Mouse (Mus musculus) forebrain, embryonic 15.5 days (tissue): ENCODE results near the gene Dcn. TPM values are rescaled to one million over a fixed set of nuclear protein-coding genes. Genes with fewer than 3 reads are reported as not detected.

ENCODE experiments used
- ATAC-seq: fragments of 200-750 bp; cut with Nextera tagmentation; replicated peaks from 2 replicates; pipeline ENCODE4 v1.8.0; 2017; ENCODE audit warnings: mild to moderate bottlenecking, moderate TSS enrichment, moderate library complexity
- H3K27ac ChIP-seq: fragments of 300-500 bp; sonication (generic); replicated peaks from 2 replicates; pipeline ENCODE4 v1.5.1; 2015; ENCODE audit warnings: mild to moderate bottlenecking, inconsistent platforms
- H3K27me3 ChIP-seq: fragments of 300-500 bp; sonication (generic); 2 replicates; pipeline ENCODE4 v1.6.1; 2015; ENCODE audit warnings: inconsistent platforms
- H3K36me3 ChIP-seq: fragments of 300-500 bp; sonication (generic); 2 replicates; pipeline ENCODE4 v1.6.1; 2015; ENCODE audit warnings: mild to moderate bottlenecking, inconsistent platforms
- H3K4me1 ChIP-seq: fragments of 300-500 bp; sonication (generic); 2 replicates; pipeline ENCODE4 v1.6.1; 2015; ENCODE audit warnings: inconsistent platforms
- H3K4me2 ChIP-seq: fragments of 300-500 bp; sonication (generic); replicated peaks from 2 replicates; pipeline ENCODE4 v1.6.1; 2015; ENCODE audit warnings: mild to moderate bottlenecking, inconsistent platforms
- H3K4me3 ChIP-seq: fragments of 300-500 bp; sonication (generic); 2 replicates; pipeline ENCODE4 v1.5.1; 2015; ENCODE audit warnings: mild to moderate bottlenecking, inconsistent platforms
- H3K9ac ChIP-seq: fragments of 300-500 bp; sonication (generic); replicated peaks from 2 replicates; pipeline ENCODE4 v1.6.1; 2015; ENCODE audit warnings: mild to moderate bottlenecking, inconsistent platforms
- H3K9me3 ChIP-seq: fragments of 300-500 bp; sonication (generic); 2 replicates; pipeline ENCODE4 v1.6.1; 2016; ENCODE audit warnings: inconsistent platforms
- WGBS: fragments of 180-500 bp; shearing (Covaris S2); methylation state at CpG from one replicate; pipeline ENCODE4 v1.1.7; 2015; ENCODE audit warnings: mixed read lengths; 5-methylcytosine and 5-hydroxymethylcytosine counted together
- polyA plus RNA-seq: library from polyadenylated mRNA; unstranded; fragments of >200 nt; fragmentation: Nextera tagmentation; extraction: Ambion mirVana; gene quantifications from 2 replicates; pipeline ENCODE4 v1.2.1, GENCODE M21; 2015

The Dcn gene
- polyA plus RNA-seq: 40.5 and 46.2 TPM in 2 replicates

DNA sequence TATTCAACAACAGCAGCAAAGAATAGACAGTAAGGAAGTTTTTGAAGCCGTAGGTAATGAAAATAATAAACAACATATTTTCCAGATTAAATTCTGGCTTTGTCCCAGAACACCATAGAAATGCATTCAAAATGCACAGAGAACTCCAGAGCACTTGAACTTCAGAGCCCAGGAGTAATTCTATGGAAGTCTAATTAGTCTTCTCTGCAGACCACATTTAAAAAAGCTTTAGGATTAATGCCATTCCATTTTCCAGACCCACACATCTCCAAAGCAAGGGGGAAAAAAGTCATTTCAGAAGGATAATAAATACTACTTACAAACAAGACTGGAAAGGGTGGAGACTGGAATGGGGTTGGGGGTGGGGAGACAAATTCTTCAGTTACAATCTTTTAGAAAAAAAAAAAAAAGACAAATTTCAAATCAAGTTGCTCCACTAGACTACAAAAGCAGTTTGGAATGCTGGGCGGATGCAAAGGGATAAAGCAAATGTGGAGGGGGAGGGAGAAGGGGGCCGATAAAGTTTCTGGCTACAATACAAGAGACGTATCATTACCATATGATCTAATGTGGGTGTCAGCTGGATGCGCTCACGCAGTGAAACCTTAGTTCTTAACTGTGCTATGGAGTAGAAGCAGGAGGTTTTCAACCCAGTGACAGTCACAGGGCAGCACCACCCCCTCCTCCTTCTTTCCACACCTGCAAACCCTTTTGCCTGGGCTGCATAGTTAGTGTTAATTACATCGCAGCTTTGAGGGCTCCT, at the start of gene Dcn:
TSS of gene Dcn (plus strand) at position 606 of the 763 bp plus-strand sequence.
- peak; percentile 48 for ATAC-seq
- Histone ChIP-seq H3K9ac (no peak within 1 kb of the TSS), H3K9me3 (no peaks in the 10 kb centered on the region), H3K27ac (0 out of 2 replicates have a peak within 1 kb of the TSS, but pooled peaks have one; percentile 5), H3K4me2 (peak within 1 kb of the TSS; percentile 29), H3K36me3 (no peaks in the 10 kb centered on the region), H3K27me3 (no peaks in the 10 kb centered on the region), H3K4me3 (no peak within 1 kb of the TSS), H3K4me1 (peaks cover 10% of the 10 kb centered on the region)
- 1% methylated on average over 7 of the region's 7 CpGs for WGBS

DNA sequence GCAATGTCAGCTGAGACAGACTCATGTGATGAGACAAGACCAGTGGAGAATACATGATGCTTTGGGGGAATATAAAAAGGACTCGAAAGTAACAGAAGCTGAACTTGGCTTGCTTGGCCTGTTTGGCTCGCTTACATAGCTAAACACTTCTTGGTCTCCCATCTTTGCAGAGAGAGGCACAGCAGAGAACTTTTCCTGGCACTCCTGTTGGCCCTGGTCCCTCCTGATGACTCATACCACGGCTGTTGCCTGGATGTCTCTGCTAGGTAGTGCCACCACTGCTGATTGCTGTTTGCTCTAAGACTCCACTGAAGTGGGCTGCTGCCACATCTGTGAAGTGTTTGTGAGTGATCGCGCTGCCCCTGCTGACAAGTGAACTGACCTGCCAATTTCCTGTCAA, 42.7 kb upstream of the Dcn start:
- H3K9me3 ChIP-seq: no peaks in the 10 kb centered on the region
- WGBS: 68% methylated on average over 5 of the region's 5 CpGs
- H3K27me3 ChIP-seq: no peaks in the 10 kb centered on the region
- H3K4me2 ChIP-seq: no peak overlapping the region
- ATAC-seq: no peak; the same call in 1 of the 2 replicates
- no peaks in the 10 kb centered on the region for H3K4me1 ChIP-seq
- H3K9ac ChIP-seq: no peak overlapping the region
- no peak overlapping the region for H3K4me3 ChIP-seq
- no peak overlapping the region for H3K27ac ChIP-seq
- H3K36me3 ChIP-seq: no peaks in the 10 kb centered on the region

- no peaks in the 10 kb centered on the region for H3K9me3 ChIP-seq
- no peaks in the 10 kb centered on the region for H3K4me1 ChIP-seq
- ATAC-seq: no peak
- no peak overlapping the region for H3K4me2 ChIP-seq
- no peaks in the 10 kb centered on the region for H3K36me3 ChIP-seq
- no peak overlapping the region for H3K4me3 ChIP-seq
- H3K9ac ChIP-seq: no peak overlapping the region
- 65% methylated on average over 2 of the region's 2 CpGs for WGBS
- no peak overlapping the region for H3K27ac ChIP-seq
- no peaks in the 10 kb centered on the region for H3K27me3 ChIP-seq
Measured at GRCm38 (mm10) chr10:97442300-97442699, 37.1 kb upstream of the Dcn start.

- Histone ChIP-seq H3K9ac (no peak overlapping the region), H3K27ac (no peak overlapping the region), H3K9me3 (no peaks in the 10 kb centered on the region), H3K4me1 (no peaks in the 10 kb centered on the region), H3K4me3 (no peak overlapping the region), H3K36me3 (no peaks in the 10 kb centered on the region), H3K4me2 (no peak overlapping the region), H3K27me3 (no peaks in the 10 kb centered on the region)
- ATAC-seq: no peak
- WGBS: 91% methylated on average over 4 of the region's 4 CpGs
Measured at GRCm38 (mm10) chr10:97446486-97446885, 32.9 kb upstream of the Dcn start.

GRCm38 (mm10) chr10:97452886-97453285, 26.5 kb upstream of the Dcn start:
- no peak overlapping the region for H3K4me3 ChIP-seq
- H3K36me3 ChIP-seq: no peaks in the 10 kb centered on the region
- no peaks in the 10 kb centered on the region for H3K9me3 ChIP-seq
- H3K4me1 ChIP-seq: no peaks in the 10 kb centered on the region
- H3K9ac ChIP-seq: no peak overlapping the region
- H3K27me3 ChIP-seq: no peaks in the 10 kb centered on the region
- no peak overlapping the region for H3K27ac ChIP-seq
- ATAC-seq: no peak
- no peak overlapping the region for H3K4me2 ChIP-seq
- 63% methylated on average over 1 of the region's 1 CpGs for WGBS

- Histone ChIP-seq H3K36me3 (no peaks in the 10 kb centered on the region), H3K9ac (no peak overlapping the region), H3K4me3 (no peak overlapping the region), H3K4me1 (no peaks in the 10 kb centered on the region), H3K4me2 (no peak overlapping the region), H3K27me3 (no peaks in the 10 kb centered on the region), H3K27ac (no peak overlapping the region), H3K9me3 (no peaks in the 10 kb centered on the region)
- no peak for ATAC-seq
- 79% methylated on average over 9 of the region's 9 CpGs for WGBS
Measured at GRCm38 (mm10) chr10:97453529-97453928, 25.9 kb upstream of the Dcn start.

GRCm38 (mm10) chr10:97456993-97457392, 22.4 kb upstream of the Dcn start:
- 90% methylated on average over 7 of the region's 7 CpGs for WGBS
- H3K4me3 ChIP-seq: no peak overlapping the region
- H3K9me3 ChIP-seq: no peaks in the 10 kb centered on the region
- no peak overlapping the region for H3K27ac ChIP-seq
- no peaks in the 10 kb centered on the region for H3K27me3 ChIP-seq
- no peak overlapping the region for H3K4me2 ChIP-seq
- no peak for ATAC-seq
- H3K9ac ChIP-seq: no peak overlapping the region
- no peaks in the 10 kb centered on the region for H3K36me3 ChIP-seq
- no peaks in the 10 kb centered on the region for H3K4me1 ChIP-seq

DNA sequence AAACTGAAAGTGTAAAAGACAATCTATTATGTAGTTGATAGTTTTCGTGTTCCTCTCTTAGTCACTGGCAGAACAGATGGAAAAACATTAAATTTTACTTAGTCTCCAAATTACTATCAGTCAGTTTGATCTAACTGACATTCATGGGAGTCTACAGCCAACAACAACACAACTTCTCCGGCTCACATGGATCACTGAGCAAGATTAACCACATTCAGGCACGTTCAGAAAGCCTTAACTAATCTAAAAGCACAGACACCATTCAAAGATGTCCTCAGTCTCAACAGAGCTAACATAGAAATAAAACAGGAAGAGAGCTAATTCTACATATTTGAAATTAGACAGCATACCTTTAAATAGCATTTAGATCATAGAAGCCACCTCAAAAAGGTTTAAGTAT, 12.6 kb upstream of the Dcn start:
- Histone ChIP-seq H3K27ac (no peak overlapping the region), H3K4me2 (no peak overlapping the region), H3K4me1 (no peaks in the 10 kb centered on the region), H3K9ac (no peak overlapping the region), H3K4me3 (no peak overlapping the region), H3K27me3 (no peaks in the 10 kb centered on the region), H3K9me3 (no peaks in the 10 kb centered on the region), H3K36me3 (no peaks in the 10 kb centered on the region)
- 51% methylated on average over 3 of the region's 3 CpGs for WGBS
- ATAC-seq: no peak

GRCm38 (mm10) chr10:97469411-97470140, 9.8 kb upstream of the Dcn start:
- Histone ChIP-seq H3K9me3 (no peaks in the 10 kb centered on the region), H3K27ac (no peak overlapping the region), H3K4me3 (no peak overlapping the region), H3K36me3 (no peaks in the 10 kb centered on the region), H3K4me1 (no peaks in the 10 kb centered on the region), H3K27me3 (no peaks in the 10 kb centered on the region), H3K4me2 (no peak overlapping the region), H3K9ac (no peak overlapping the region)
- WGBS: 67% methylated on average over 3 of the region's 3 CpGs
- ATAC-seq: no peak

DNA sequence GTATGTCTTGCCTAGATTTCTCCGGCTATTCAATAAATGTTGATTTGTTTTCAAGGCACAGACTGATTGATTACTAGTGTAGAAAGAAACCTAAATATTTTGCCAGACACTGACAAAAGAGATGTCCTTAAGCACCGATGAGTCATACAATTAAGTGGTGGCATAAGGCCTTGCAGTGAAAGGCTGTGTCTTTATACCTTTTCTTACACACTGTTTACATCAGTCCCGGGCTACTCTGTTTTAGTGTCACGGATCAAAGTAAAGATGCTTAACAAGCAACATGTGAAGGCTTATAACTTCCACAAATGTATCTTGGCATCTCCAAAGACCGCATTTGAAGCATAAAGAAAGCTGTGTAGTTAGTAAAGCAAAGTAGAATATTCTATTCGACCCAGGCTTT, 3.9 kb upstream of the Dcn start:
- 53% methylated on average over 6 of the region's 6 CpGs for WGBS
- H3K9me3 ChIP-seq: no peaks in the 10 kb centered on the region
- no peak overlapping the region for H3K4me2 ChIP-seq
- H3K9ac ChIP-seq: no peak overlapping the region
- H3K4me3 ChIP-seq: no peak overlapping the region
- peaks cover 10% of the 10 kb centered on the region for H3K4me1 ChIP-seq
- no peak for ATAC-seq
- H3K27me3 ChIP-seq: no peaks in the 10 kb centered on the region
- H3K36me3 ChIP-seq: no peaks in the 10 kb centered on the region
- no peak overlapping the region for H3K27ac ChIP-seq

- Histone ChIP-seq H3K27me3 (no peaks in the 10 kb centered on the region), H3K27ac (no peak overlapping the region), H3K9ac (no peak overlapping the region), H3K4me1 (peaks cover 10% of the 10 kb centered on the region), H3K36me3 (no peaks in the 10 kb centered on the region), H3K4me2 (no peak overlapping the region), H3K9me3 (no peaks in the 10 kb centered on the region), H3K4me3 (no peak overlapping the region)
- WGBS: 19% methylated on average over 3 of the region's 3 CpGs
- ATAC-seq: no peak
Measured at GRCm38 (mm10) chr10:97478259-97478658, 1.1 kb upstream of the Dcn start.

DNA sequence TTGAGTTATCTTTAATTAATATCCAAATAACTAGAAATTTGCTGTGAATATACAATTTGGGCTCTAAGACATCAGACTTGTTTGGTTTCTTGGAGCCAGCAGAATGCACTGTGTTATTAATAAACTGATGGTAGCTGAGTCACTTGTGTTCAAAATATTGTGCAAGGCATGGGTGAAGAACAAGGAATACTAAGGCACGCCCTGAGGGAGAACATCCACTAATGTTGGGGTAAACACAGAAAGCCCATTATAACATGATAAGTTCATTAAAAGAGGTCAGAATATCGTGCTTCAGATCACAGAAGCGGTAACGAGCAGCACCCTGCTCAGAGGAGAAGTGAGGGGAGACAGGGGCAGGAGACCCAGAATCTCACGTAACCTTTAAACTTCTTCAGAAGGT, 2.7 kb downstream of the Dcn start:
- H3K4me2 ChIP-seq: no peak overlapping the region
- H3K36me3 ChIP-seq: no peaks in the 10 kb centered on the region
- ATAC-seq: no peak
- H3K27me3 ChIP-seq: no peaks in the 10 kb centered on the region
- 70% methylated on average over 5 of the region's 5 CpGs for WGBS
- no peak overlapping the region for H3K27ac ChIP-seq
- no peak overlapping the region for H3K9ac ChIP-seq
- H3K4me1 ChIP-seq: peaks cover 10% of the 10 kb centered on the region
- no peaks in the 10 kb centered on the region for H3K9me3 ChIP-seq
- H3K4me3 ChIP-seq: no peak overlapping the region
